Mouse (Mus musculus): ENCODE data around the gene Mybphl.

DNA sequence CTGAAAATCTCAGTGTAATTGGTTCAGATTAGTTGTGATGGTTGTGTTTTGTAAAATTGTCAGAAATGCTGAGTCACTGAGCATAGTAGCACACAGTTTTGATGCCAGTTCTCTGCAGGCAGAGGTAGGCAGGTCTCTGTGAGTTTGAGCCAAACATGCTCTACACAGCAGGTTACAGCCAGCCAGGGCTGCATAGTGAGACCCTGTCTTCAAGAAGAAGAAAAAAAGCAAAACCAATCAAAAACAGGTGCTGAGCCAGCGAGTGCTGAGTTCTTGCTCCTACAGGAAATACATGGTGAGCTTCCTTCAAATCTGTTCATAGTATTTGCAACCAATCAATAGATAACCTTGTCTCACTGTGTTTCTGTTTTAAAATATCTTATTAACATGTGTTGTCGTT is 46.2 kb upstream of the Mybphl start:
- TF ChIP-seq CTCF (IDR thresholded peaks at IDR 0.05; ENCODE audit: low read depth) (no peak), EP300 (optimal IDR thresholded peaks at IDR 0.05) (no peak)

All from stomach, postnatal 0 days (tissue).